Mouse (Mus musculus) cerebellum, adult 2 months (tissue): ENCODE results near the gene Zfp398.

Source experiments
- CTCF ChIP-seq: fragments of 200-500 bp; IDR thresholded peaks from 2 replicates; pipeline ENCODE4 v1.5.1; 2011; ENCODE audit warnings: low read depth, mild to moderate bottlenecking, control low read depth, low read length, moderate library complexity, borderline replicate concordance; ENCODE audit not compliant: insufficient read depth
- POLR2A ChIP-seq: fragments of 200-500 bp; IDR thresholded peaks from 2 replicates; pipeline ENCODE4 v1.6.1; 2011; ENCODE audit warnings: low read length, control low read depth, borderline replicate concordance; ENCODE audit not compliant: insufficient read depth

- TF ChIP-seq CTCF (peak; percentile 64; the same call in 1 of the 2 replicates), POLR2A (no peak)
Observed at GRCm38 (mm10) chr6:47799079-47799478, 36.4 kb upstream of the Zfp398 start.
